Mouse (Mus musculus) pancreas, adult 10 weeks (tissue): ENCODE data around the gene Gm3317. TPM values are rescaled to one million over a fixed set of nuclear protein-coding genes. Genes with fewer than 3 reads are reported as not detected.

Source experiments
- polyA plus RNA-seq: library from polyadenylated mRNA; stranded (reverse); fragments of 350-450 nt; fragmentation: Illumina TruSeq; extraction: RNeasy Lipid Tissue Mini Kit (QIAGEN cat#74804); gene quantifications from one replicate; pipeline ENCODE4 v1.2.3, GENCODE M21; 2015; ENCODE audit warnings: low read depth, low replicate concordance; ENCODE audit not compliant: insufficient read depth

Gm3317 gene
- polyA plus RNA-seq: not detected

DNA sequence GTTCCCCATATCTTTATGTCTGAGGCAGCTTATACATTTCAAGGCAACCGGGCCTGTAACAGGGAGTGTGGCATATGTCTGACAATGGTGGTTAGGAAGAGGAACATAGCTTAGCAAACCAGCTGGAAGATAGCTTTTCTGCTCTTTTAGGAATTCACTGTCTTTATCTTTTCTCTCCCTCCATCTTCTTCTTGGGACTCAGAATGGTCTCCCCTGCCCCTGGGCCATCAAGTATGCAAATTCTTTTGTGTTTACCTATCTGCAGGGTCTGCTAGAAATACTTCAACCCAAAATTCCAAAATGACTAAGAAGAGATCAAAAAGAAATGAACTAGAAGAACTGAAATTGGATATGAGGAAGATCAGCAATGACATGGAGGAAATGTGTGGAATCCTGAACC lies at the start of gene Gm3317:
Gm3317 (plus strand) TSS at position 301 of the 400 bp plus-strand sequence.

DNA sequence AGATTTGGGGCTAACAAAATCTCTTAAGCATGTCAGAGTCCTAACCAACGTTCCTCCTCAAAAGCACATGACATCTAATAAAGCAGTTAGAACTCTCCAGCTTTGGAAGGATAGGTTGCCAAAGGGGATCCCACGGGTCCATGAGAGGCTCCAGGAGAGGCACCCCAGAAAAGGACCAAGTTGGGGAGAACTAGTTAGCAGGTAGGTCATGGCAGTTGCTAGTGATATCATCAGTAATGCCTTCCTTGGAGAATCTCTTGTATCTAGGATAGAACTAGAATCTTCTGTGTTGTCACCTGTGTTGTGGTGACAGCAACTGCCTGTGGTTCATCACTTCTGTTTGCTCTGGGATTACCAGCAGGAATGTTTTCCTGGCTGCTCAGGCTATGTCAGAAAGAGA lies 33.1 kb upstream of the Gm3317 start, which contains the start of gene Gm8279:
Gm8279 (plus strand) TSS at position 301 of the 400 bp plus-strand sequence.

DNA sequence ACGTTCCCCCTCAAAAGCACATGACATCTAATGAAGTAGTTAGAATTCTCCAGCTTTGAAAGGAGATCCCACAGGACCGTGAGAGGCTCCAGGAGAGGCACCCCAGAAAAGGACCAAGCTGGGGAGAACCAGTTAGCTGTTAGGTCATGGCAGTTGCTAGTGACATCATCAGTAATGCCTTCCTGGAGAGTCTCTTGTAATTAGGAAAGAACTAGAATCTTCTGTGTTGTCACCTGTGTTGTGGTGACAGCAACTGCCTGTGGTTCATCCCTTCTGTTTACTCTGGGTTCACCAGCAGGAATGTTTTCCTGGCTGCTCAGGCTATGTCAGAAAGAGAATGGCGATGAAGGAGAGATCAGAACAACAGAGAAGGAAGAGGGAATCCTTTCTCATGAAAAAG lies 21.2 kb downstream of the Gm3317 start, which contains the start of gene Gm8271:
Gm8271 (plus strand) TSS at position 301 of the 400 bp plus-strand sequence.

Other genes with a start within 250 kb of the Gm3317 start
- gene Gm8297, start 180.6 kb upstream of the Gm3317 start, polyA plus RNA-seq: not detected
- not detected for gene Gm3298, start 148.6 kb upstream of the Gm3317 start, polyA plus RNA-seq
- gene 4930555G01Rik, start 113.9 kb upstream of the Gm3317 start, polyA plus RNA-seq: not detected
- gene Gm8281, start 93.5 kb upstream of the Gm3317 start, polyA plus RNA-seq: not detected
- gene Gm8279, start 33.0 kb upstream of the Gm3317 start, polyA plus RNA-seq: not detected
- not detected for gene Gm8271, start 21.3 kb downstream of the Gm3317 start, polyA plus RNA-seq
- gene Gm3526, start 96.0 kb downstream of the Gm3317 start, polyA plus RNA-seq: not detected
- gene Gm3542, start 170.4 kb downstream of the Gm3317 start, polyA plus RNA-seq: not detected
- gene Gm3500, start 224.5 kb downstream of the Gm3317 start, polyA plus RNA-seq: not detected